Mouse (Mus musculus): ENCODE results near the gene Rhoc.
A peak's percentile ranks its signal among the peaks of the same experiment; 100 is the strongest.

Gene Rhoc

DNA sequence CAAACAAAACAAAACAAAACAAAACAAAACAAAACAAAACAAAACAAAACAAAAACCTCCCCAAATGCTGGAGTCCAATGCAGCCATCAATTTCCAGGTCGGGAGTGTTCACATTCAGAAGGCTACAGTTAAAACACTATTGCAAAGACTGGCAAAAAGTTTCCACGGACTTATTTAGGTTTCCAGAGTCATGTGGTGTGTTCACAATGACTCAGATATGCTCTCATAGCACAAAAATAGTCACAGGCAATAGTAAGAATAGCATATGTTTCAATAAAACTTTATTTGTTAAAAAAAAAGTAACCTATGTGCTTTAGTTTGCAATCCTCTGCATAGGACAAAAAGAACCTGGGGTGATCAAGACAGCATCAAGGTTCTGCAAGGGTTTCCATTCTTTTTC lies 21.0 kb upstream of the Rhoc start:
- no peak overlapping the region for H3K4me3 ChIP-seq (replicated peaks; ENCODE audit: low read length)
- no peaks in the 10 kb centered on the region for H3K36me3 ChIP-seq (ENCODE audit: insufficient read depth, low read length)
- H3K9me3 ChIP-seq (ENCODE audit: low read length): no peaks in the 10 kb centered on the region
- H3K27me3 ChIP-seq (ENCODE audit: insufficient read depth, low read length): peaks cover 3% of the 10 kb centered on the region; the same call in 1 of the 2 replicates
- TF ChIP-seq POU5F1 (IDR thresholded peaks at IDR 0.05; ENCODE audit: borderline replicate concordance, low read length) (no peak), CTCF (conservative IDR thresholded peaks at IDR 0.05; ENCODE audit: low read length) (no peak), NANOG (IDR thresholded peaks at IDR 0.05; ENCODE audit: borderline replicate concordance, low read length) (no peak)
- H3K4me1 ChIP-seq (replicated peaks; ENCODE audit: low read depth, low read length): peaks cover 18% of the 10 kb centered on the region

DNA sequence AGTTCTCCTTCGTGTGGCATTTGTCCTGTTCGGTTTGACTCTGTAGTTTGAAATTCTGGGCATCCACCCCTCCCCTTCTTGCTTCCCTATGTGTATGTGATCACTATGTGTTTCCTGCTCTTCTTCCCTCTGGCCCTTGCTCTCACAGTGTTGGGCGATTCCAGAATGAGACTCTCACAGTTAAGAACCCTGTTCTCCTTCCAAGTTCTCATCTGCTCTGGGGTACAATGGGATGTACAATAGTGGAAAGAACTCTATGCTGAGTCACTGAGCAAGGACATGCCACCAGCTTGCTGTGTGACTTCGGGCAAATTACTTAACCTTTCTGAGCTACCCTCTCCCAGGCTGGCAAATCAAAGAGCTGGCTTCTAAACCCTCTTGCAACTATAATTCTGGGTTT lies 20.5 kb upstream of the Rhoc start:
- Histone ChIP-seq H3K27me3 (ENCODE audit: insufficient read depth, low read length) (peaks cover 9% of the 10 kb centered on the region), H3K36me3 (ENCODE audit: insufficient read depth, low read length) (no peaks in the 10 kb centered on the region), H3K4me3 (replicated peaks; ENCODE audit: low read length) (no peak overlapping the region), H3K9me3 (ENCODE audit: low read length) (no peaks in the 10 kb centered on the region), H3K4me1 (replicated peaks; ENCODE audit: low read depth, low read length) (peaks cover 24% of the 10 kb centered on the region)
- TF ChIP-seq NANOG (IDR thresholded peaks at IDR 0.05; ENCODE audit: borderline replicate concordance, low read length) (no peak), POU5F1 (IDR thresholded peaks at IDR 0.05; ENCODE audit: borderline replicate concordance, low read length) (no peak), CTCF (conservative IDR thresholded peaks at IDR 0.05; ENCODE audit: low read length) (no peak)

DNA sequence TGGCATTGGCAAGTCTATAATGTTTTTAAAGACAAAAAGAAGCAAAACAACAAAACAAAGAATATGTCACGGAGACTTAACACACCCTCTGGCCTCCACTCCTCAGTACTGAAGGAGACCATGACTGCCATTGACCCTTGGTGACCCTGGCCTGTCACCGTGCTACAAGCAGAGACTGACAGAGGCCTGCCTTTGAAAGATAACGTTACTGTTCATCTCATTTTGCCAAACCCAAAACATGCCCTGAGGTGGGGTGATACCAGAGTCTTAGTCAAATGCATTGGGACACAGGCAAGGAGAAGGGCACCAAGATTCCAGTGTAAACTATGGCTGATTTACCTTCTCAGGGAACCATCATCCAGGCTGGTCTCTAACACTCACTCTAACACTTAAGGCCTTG lies 19.0 kb upstream of the Rhoc start:
- Histone ChIP-seq H3K36me3 (ENCODE audit: insufficient read depth, low read length) (no peaks in the 10 kb centered on the region), H3K9me3 (ENCODE audit: low read length) (no peaks in the 10 kb centered on the region)
- TF ChIP-seq POU5F1 (IDR thresholded peaks at IDR 0.05; ENCODE audit: borderline replicate concordance, low read length) (no peak), NANOG (IDR thresholded peaks at IDR 0.05; ENCODE audit: borderline replicate concordance, low read length) (no peak), CTCF (conservative IDR thresholded peaks at IDR 0.05; ENCODE audit: low read length) (no peak)

DNA sequence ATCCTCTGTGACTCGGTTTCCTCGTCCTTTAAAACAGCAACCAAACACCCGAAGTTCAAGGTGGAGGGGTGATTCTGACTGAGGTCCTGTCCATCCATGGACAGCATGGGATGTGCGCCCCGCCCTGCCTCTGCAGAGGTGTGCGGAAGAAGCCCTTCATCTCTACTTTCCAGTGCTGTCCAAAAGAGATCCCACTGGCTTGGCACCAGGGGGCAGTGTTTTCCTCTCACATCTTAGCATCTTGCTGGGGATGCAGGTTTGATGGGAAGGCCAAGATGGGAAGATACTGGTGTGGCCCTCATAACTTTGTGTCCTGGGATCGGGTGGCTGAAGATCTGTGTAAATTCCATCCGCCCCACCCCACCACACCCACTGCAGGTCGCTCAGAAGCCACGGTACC lies 18.1 kb upstream of the Rhoc start:
- peaks cover 25% of the 10 kb centered on the region for H3K27me3 ChIP-seq (ENCODE audit: insufficient read depth, low read length)
- H3K36me3 ChIP-seq (ENCODE audit: insufficient read depth, low read length): no peaks in the 10 kb centered on the region
- peaks cover 41% of the 10 kb centered on the region for H3K4me1 ChIP-seq (replicated peaks; ENCODE audit: low read depth, low read length)
- H3K4me3 ChIP-seq (replicated peaks; ENCODE audit: low read length): no peak overlapping the region
- TF ChIP-seq POU5F1 (IDR thresholded peaks at IDR 0.05; ENCODE audit: borderline replicate concordance, low read length) (no peak), CTCF (conservative IDR thresholded peaks at IDR 0.05; ENCODE audit: low read length) (peak; percentile 78), NANOG (IDR thresholded peaks at IDR 0.05; ENCODE audit: borderline replicate concordance, low read length) (no peak)
- no peaks in the 10 kb centered on the region for H3K9me3 ChIP-seq (ENCODE audit: low read length)

More for the DNA sequence above, 19.0 kb upstream of the Rhoc start:
- H3K4me3 ChIP-seq (replicated peaks; ENCODE audit: low read length): no peak overlapping the region
- peaks cover 38% of the 10 kb centered on the region for H3K4me1 ChIP-seq (replicated peaks; ENCODE audit: low read depth, low read length)
- peaks cover 19% of the 10 kb centered on the region for H3K27me3 ChIP-seq (ENCODE audit: insufficient read depth, low read length)

DNA sequence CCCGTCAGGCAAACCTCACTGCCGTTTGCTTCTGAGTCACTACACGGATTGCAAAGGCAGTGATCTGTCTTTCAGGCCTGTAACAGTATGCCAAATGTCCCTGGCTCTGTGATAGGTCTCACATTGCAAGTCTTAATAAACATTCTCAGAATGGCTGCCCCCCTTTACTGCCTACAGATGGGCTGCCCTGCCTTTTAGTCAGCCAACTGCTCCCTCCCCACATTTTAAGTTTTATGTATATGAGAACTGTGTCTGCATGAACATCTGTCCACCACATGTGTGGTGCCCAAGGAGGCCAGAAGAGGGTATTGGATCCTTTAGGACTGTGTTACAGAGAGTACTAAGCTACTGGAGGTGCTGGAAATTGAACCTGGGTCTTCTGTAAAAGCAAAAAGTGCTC lies 17.3 kb upstream of the Rhoc start:
- H3K27me3 ChIP-seq (ENCODE audit: insufficient read depth, low read length): peaks cover 31% of the 10 kb centered on the region

DNA sequence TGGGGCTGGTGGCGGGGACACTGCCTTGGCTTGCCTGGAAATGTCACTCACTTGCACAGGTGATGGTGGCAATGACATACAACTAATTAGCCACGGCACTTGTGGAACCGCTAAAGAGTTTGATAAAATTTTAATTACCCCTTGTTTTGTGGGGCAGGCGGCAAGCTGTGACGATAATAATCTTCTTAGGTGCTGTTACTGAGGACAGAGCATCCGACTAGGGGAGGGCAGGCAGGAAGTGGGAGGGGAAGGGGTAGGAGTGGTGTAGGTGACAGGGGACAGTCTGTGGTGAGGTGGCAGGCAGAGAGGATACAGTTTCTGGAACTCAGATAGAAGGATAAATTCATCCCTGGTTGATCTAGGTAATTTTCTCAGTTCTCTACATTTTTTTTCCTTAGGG lies 16.7 kb upstream of the Rhoc start:
- Histone ChIP-seq H3K9me3 (ENCODE audit: low read length) (no peaks in the 10 kb centered on the region), H3K27me3 (ENCODE audit: insufficient read depth, low read length) (peaks cover 36% of the 10 kb centered on the region), H3K4me1 (replicated peaks; ENCODE audit: low read depth, low read length) (peaks cover 43% of the 10 kb centered on the region), H3K4me3 (replicated peaks; ENCODE audit: low read length) (no peak overlapping the region), H3K36me3 (ENCODE audit: insufficient read depth, low read length) (no peaks in the 10 kb centered on the region)
- TF ChIP-seq CTCF (conservative IDR thresholded peaks at IDR 0.05; ENCODE audit: low read length) (no peak), NANOG (IDR thresholded peaks at IDR 0.05; ENCODE audit: borderline replicate concordance, low read length) (no peak), POU5F1 (IDR thresholded peaks at IDR 0.05; ENCODE audit: borderline replicate concordance, low read length) (no peak)

More for the DNA sequence above, 17.3 kb upstream of the Rhoc start:
- no peak overlapping the region for H3K4me3 ChIP-seq (replicated peaks; ENCODE audit: low read length)
- TF ChIP-seq NANOG (IDR thresholded peaks at IDR 0.05; ENCODE audit: borderline replicate concordance, low read length): no peak
- TF ChIP-seq CTCF (conservative IDR thresholded peaks at IDR 0.05; ENCODE audit: low read length): no peak
- TF ChIP-seq POU5F1 (IDR thresholded peaks at IDR 0.05; ENCODE audit: borderline replicate concordance, low read length): no peak
- no peaks in the 10 kb centered on the region for H3K9me3 ChIP-seq (ENCODE audit: low read length)
- H3K4me1 ChIP-seq (replicated peaks; ENCODE audit: low read depth, low read length): peaks cover 43% of the 10 kb centered on the region
- no peaks in the 10 kb centered on the region for H3K36me3 ChIP-seq (ENCODE audit: insufficient read depth, low read length)

DNA sequence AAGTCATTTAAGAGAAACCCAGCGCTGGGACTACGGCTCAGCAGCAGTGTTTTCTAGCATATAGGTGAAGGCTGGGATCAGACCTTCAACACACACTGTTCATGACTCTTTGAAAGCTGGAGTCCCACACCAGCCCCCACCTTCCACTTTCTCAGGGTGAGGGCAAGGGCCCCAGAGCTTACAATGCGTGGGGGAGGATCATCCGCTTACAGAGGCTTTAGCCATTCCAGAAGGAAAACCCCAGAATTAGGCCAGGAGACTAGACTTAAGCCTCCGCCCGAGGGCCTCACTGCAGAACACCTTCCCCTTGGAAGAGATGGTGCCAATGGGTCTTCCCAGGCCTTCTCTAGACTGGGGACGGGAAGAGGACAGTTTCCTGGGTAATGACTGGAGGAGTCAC lies 14.9 kb upstream of the Rhoc start:
- Histone ChIP-seq H3K36me3 (ENCODE audit: insufficient read depth, low read length) (no peaks in the 10 kb centered on the region), H3K4me1 (replicated peaks; ENCODE audit: low read depth, low read length) (peaks cover 58% of the 10 kb centered on the region), H3K4me3 (replicated peaks; ENCODE audit: low read length) (peak overlapping the region; percentile 21; the same call in 1 of the 2 replicates), H3K27me3 (ENCODE audit: insufficient read depth, low read length) (peaks cover 50% of the 10 kb centered on the region), H3K9me3 (ENCODE audit: low read length) (no peaks in the 10 kb centered on the region)
- no peak for TF ChIP-seq POU5F1 (IDR thresholded peaks at IDR 0.05; ENCODE audit: borderline replicate concordance, low read length)

DNA sequence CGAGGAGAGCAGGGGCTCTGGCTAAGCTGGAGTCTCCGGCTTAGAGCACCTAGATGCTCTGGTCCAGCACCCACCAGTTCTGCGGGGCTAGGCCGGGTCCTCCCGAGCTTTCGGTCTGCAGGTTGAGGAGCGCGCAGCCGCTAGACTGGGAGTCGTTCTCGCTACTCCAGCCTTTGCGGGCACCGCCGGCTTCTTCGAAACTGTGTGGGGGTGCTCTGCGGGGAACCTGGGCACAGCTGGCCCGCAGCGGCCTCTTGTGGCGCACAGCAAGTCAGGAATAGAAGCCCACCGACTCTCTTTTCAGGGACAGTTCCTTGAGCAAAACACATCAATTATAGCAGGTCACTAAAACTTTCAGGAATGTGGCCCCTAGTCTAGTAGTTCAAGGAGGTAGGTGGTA lies 10.8 kb upstream of the Rhoc start:
- Histone ChIP-seq H3K27me3 (ENCODE audit: insufficient read depth, low read length) (peaks cover 55% of the 10 kb centered on the region), H3K4me1 (replicated peaks; ENCODE audit: low read depth, low read length) (peaks cover 77% of the 10 kb centered on the region), H3K36me3 (ENCODE audit: insufficient read depth, low read length) (no peaks in the 10 kb centered on the region), H3K9me3 (ENCODE audit: low read length) (no peaks in the 10 kb centered on the region), H3K4me3 (replicated peaks; ENCODE audit: low read length) (peak overlapping the region; percentile 73)
- TF ChIP-seq POU5F1 (IDR thresholded peaks at IDR 0.05; ENCODE audit: borderline replicate concordance, low read length) (no peak), CTCF (conservative IDR thresholded peaks at IDR 0.05; ENCODE audit: low read length) (no peak; the same call in 1 of the 2 replicates), NANOG (IDR thresholded peaks at IDR 0.05; ENCODE audit: borderline replicate concordance, low read length) (no peak)

DNA sequence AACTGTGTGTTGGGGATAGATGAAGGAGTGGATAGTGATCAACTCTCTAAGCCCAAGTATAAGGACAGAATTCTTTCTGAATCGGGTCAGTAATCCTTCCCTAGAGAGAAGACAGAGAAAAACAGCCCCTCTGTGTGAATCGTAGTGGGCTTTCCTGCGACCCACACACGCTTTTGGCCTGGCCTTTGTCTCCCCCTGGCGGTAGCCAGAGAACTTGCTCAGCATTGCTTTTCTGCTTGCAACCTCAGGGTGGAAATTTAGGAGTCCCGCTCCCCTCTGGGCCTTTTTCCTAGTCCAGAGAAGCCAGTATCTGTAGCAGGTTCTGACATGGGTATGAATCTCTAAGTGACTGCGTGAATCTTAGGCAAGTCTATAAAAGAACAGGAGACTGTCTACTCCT lies 8.2 kb upstream of the Rhoc start:
- peaks cover 82% of the 10 kb centered on the region for H3K4me1 ChIP-seq (replicated peaks; ENCODE audit: low read depth, low read length)
- H3K9me3 ChIP-seq (ENCODE audit: low read length): no peaks in the 10 kb centered on the region
- 0 out of 2 replicates have a peak overlapping the region, but pooled peaks have one; percentile 95 for H3K4me3 ChIP-seq (replicated peaks; ENCODE audit: low read length)
- TF ChIP-seq POU5F1 (IDR thresholded peaks at IDR 0.05; ENCODE audit: borderline replicate concordance, low read length) (no peak), NANOG (IDR thresholded peaks at IDR 0.05; ENCODE audit: borderline replicate concordance, low read length) (no peak), CTCF (conservative IDR thresholded peaks at IDR 0.05; ENCODE audit: low read length) (peak; percentile 98)
- peaks cover 18% of the 10 kb centered on the region for H3K36me3 ChIP-seq (ENCODE audit: insufficient read depth, low read length)
- peaks cover 36% of the 10 kb centered on the region for H3K27me3 ChIP-seq (ENCODE audit: insufficient read depth, low read length)

Measured in E14TG2a.4 (cell line).